Mouse (Mus musculus): ENCODE results near the gene Fam228a. TPM values are rescaled to one million over a fixed set of nuclear protein-coding genes. Genes with fewer than 3 reads are reported as not detected.
A peak's percentile ranks its signal among the peaks of the same experiment; 100 is the strongest.
"Not testable (repeated sequence)": the region's sequence is repeated elsewhere in the genome, so short reads cannot be mapped to it uniquely, and the experiment has no call there.

Fam228a gene
- under 1 TPM in 2 of 4 experiments, not detected in 2; 0.12 to 0.24 TPM for total RNA-seq (2022)

- no peak for DNase-seq (ENCODE audit: low spot score in 2 of 2)
These were observed at the start of gene Fam228a for GRCm38 (mm10) chr12:4738031-4738576. TSS of gene Fam228a (minus strand) at chr12:4738430.

- no peak for DNase-seq (ENCODE audit: low spot score in 2 of 2)
These were observed 46.2 kb upstream of the Fam228a start for GRCm38 (mm10) chr12:4784466-4784865.

GRCm38 (mm10) chr12:4783598-4783997 lies 45.4 kb upstream of the Fam228a start:
- no peak for DNase-seq (ENCODE audit: low spot score in 2 of 2)

GRCm38 (mm10) chr12:4781725-4782404 lies 43.6 kb upstream of the Fam228a start:
- DNase-seq (ENCODE audit: low spot score in 2 of 2): not testable (repeated sequence)

- no peak for DNase-seq (ENCODE audit: low spot score in 2 of 2)
These were observed 43.0 kb upstream of the Fam228a start for GRCm38 (mm10) chr12:4781270-4781669.

- no peak for DNase-seq (ENCODE audit: low spot score in 2 of 2)
These were observed 42.0 kb upstream of the Fam228a start for GRCm38 (mm10) chr12:4780245-4780644.

GRCm38 (mm10) chr12:4777734-4778133 lies 39.5 kb upstream of the Fam228a start:
- no peak for DNase-seq (ENCODE audit: low spot score in 2 of 2)

GRCm38 (mm10) chr12:4775588-4775949 lies 37.3 kb upstream of the Fam228a start:
- DNase-seq (ENCODE audit: low spot score in 2 of 2): no peak

GRCm38 (mm10) chr12:4774895-4775587 lies 36.8 kb upstream of the Fam228a start:
- DNase-seq (ENCODE audit: low spot score in 2 of 2): no peak

GRCm38 (mm10) chr12:4769333-4769723 lies 31.1 kb upstream of the Fam228a start:
- DNase-seq (ENCODE audit: low spot score in 2 of 2): no peak

GRCm38 (mm10) chr12:4768492-4769332 lies 30.5 kb upstream of the Fam228a start, which contains the start of the genes Pfn4 and Fam228b:
TSS of gene Pfn4 (plus strand) at chr12:4769022.
TSS of gene Fam228b (minus strand) at chr12:4769267.
- peak; percentile 89 to 90 for DNase-seq (ENCODE audit: low spot score in 2 of 2)

- no peak for DNase-seq (ENCODE audit: low spot score in 2 of 2)
These were observed 18.8 kb upstream of the Fam228a start for GRCm38 (mm10) chr12:4757060-4757459.

GRCm38 (mm10) chr12:4754451-4754850 lies 16.2 kb upstream of the Fam228a start:
- DNase-seq (ENCODE audit: low spot score in 2 of 2): not testable (repeated sequence)

- peak; percentile 13 to 46 for DNase-seq (ENCODE audit: low spot score in 2 of 2)
These were observed 6.3 kb upstream of the Fam228a start for GRCm38 (mm10) chr12:4744486-4744885.

- no peak for DNase-seq (ENCODE audit: low spot score in 2 of 2)
These were observed 4.0 kb upstream of the Fam228a start for GRCm38 (mm10) chr12:4742183-4742582.

GRCm38 (mm10) chr12:4740823-4741222 lies 2.6 kb upstream of the Fam228a start:
- no peak for DNase-seq (ENCODE audit: low spot score in 2 of 2)

GRCm38 (mm10) chr12:4732332-4732731 lies 5.9 kb downstream of the Fam228a start:
- no peak for DNase-seq (ENCODE audit: low spot score in 2 of 2)

GRCm38 (mm10) chr12:4731629-4732028 lies 6.6 kb downstream of the Fam228a start:
- no peak for DNase-seq (ENCODE audit: low spot score in 2 of 2)

- no peak for DNase-seq (ENCODE audit: low spot score in 2 of 2)
These were observed 9.1 kb downstream of the Fam228a start for GRCm38 (mm10) chr12:4729165-4729564.

- DNase-seq (ENCODE audit: low spot score in 2 of 2): no peak
These were observed 18.2 kb downstream of the Fam228a start for GRCm38 (mm10) chr12:4719762-4720754.
